Comparison of ENCODE assay signal across 28 mouse cellular contexts in the genomic region with DNA sequence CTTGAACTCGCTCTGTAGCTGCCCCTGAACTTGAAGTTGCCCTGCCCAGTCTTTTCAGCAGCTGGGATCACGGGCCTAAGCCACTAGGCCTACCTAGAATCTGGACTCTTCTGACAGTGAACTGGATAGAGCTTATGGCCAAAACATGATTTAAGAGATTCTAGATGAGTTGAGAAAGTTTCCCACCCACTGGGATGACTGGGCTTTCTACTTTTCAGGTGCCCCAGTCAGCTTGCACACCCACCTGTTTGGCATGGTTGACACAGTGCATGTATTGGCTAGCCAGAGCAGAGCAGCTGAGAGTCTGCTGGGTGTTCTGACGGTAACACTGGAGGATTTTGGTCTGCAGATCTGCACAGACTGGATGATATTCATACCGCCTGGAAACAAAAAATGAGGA.
"Had no signal": no experiment of that assay in that cellular context is flagged by ENCODE, and none has a peak within 500 bp of the region (broad histone marks: within the 10 kb centered on the region; RNA-seq: fewer than 3 reads in every experiment).

No protein-coding gene starts in this region.

- H3K9me3 ChIP-seq: limb, embryonic 10.5 days; limb, embryonic 12.5 days; limb, embryonic 13.5 days; limb, embryonic 15.5 days; liver, embryonic 12.5 days; liver, embryonic 13.5 days; liver, embryonic 15.5 days; lung, embryonic 15.5 days; megakaryocyte, embryonic 14.5 days; midbrain, embryonic 10.5 days; midbrain, embryonic 12.5 days; midbrain, embryonic 13.5 days; midbrain, embryonic 15.5 days; neural tube, embryonic 12.5 days had no signal

- H3K27ac ChIP-seq: limb, embryonic 10.5 days; limb, embryonic 12.5 days; limb, embryonic 13.5 days; limb, embryonic 15.5 days; liver, embryonic 12.5 days; liver, embryonic 13.5 days; liver, embryonic 14.5 days; liver, embryonic 15.5 days; lung, embryonic 15.5 days; macrophage; midbrain, embryonic 10.5 days; midbrain, embryonic 12.5 days; midbrain, embryonic 13.5 days; midbrain, embryonic 15.5 days; neural tube, embryonic 12.5 days had no signal

- DNase-seq: left cerebral cortex, postnatal 4 days; liver; liver, embryonic 13.5 days; liver, postnatal 0 days; lung, adult 18-20 months; lung, adult 2 months; lung, embryonic 14.5 days; lung, postnatal 10 days; lung, postnatal 14 days; lung, postnatal 36 days; lung, postnatal 4 days; midbrain, embryonic 14.5 days had no signal

- H3K4me1 ChIP-seq: limb, embryonic 12.5 days; limb, embryonic 13.5 days; limb, embryonic 15.5 days; liver, embryonic 12.5 days; liver, embryonic 13.5 days; liver, embryonic 15.5 days; lung, embryonic 15.5 days; megakaryocyte, embryonic 14.5 days had no signal

- H3K27me3 ChIP-seq: limb, embryonic 12.5 days; limb, embryonic 13.5 days; limb, embryonic 15.5 days; liver, embryonic 12.5 days; liver, embryonic 13.5 days; liver, embryonic 15.5 days; lung, embryonic 15.5 days; megakaryocyte, embryonic 14.5 days; midbrain, embryonic 12.5 days; midbrain, embryonic 13.5 days; midbrain, embryonic 15.5 days; neural tube, embryonic 12.5 days had no signal

- H3K4me3 ChIP-seq: limb, embryonic 10.5 days; limb, embryonic 12.5 days; limb, embryonic 13.5 days; limb, embryonic 15.5 days; liver, embryonic 12.5 days; liver, embryonic 13.5 days; liver, embryonic 15.5 days; lung, embryonic 15.5 days; megakaryocyte, embryonic 14.5 days; midbrain, embryonic 10.5 days; midbrain, embryonic 12.5 days; midbrain, embryonic 13.5 days; midbrain, embryonic 15.5 days; myocyte; neural tube, embryonic 12.5 days had no signal

- H3K36me3 ChIP-seq: midbrain, embryonic 15.5 days; neural tube, embryonic 12.5 days had no signal
